14 mouse cellular contexts compared by ENCODE assay signal in the genomic region with DNA sequence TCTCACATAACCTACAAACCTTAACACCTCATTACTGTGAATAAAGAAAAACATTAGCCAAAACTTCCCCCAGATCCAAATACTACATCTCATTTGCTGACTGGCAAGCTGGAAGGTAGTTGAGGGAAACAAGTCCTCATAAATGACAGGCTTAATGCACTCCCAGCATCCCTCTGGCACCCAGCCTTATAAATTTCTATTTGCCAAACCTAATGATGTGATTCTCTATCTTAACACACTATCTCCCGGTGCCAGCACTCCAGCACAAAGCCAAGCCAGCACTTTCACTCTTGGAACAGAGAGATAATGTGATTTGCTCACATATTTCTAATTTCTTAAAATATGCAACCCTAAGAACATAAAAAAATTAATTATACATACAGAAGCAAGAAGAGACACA. TPM values are rescaled to one million over a fixed set of nuclear protein-coding genes. Genes with fewer than 3 reads are reported as not detected.
A peak's percentile ranks its signal among the peaks of the same experiment; 100 is the strongest.
DNase-seq lines count a peak whose midpoint lies in the region; TF ChIP-seq lines count a peak whose summit lies in the region.
"Had no signal": no experiment of that assay in that cellular context is flagged by ENCODE, and none has a peak within 500 bp of the region (broad histone marks: within the 10 kb centered on the region; RNA-seq: fewer than 3 reads in every experiment).

No protein-coding gene starts in this region.

- H3K4me3 ChIP-seq in cerebellum, adult 2 months (replicated peaks; ENCODE audit: insufficient read depth, low read depth, low read length): no peak overlapping the region
- H3K4me3 ChIP-seq: limb, embryonic 12.5 days; stomach, embryonic 15.5 days had no signal

- TF ChIP-seq POLR2A in cerebellum, adult 2 months (IDR thresholded peaks at IDR 0.05; ENCODE audit: borderline replicate concordance, insufficient read depth, low read length): no peak

- peak; percentile 69 for DNase-seq in left cerebral cortex, postnatal 4 days
- no peak for DNase-seq in left cerebral cortex, adult 11 months (ENCODE audit: low spot score)
- peak; percentile 58 for DNase-seq in brain, adult 2 months (ENCODE audit: low read depth, low spot score)
- DNase-seq in cerebellum, adult 2 months: peak; percentile 29 to 72
- DNase-seq in layer of hippocampus, adult 9-10 months (ENCODE audit: low spot score): peak; percentile 47
- DNase-seq in right cerebral cortex, postnatal 4 days: no peak
- no peak for DNase-seq in right cerebral cortex, adult 2 months (ENCODE audit: low spot score in 2 of 2)
- DNase-seq: heart, adult 11 months; liver, postnatal 0 days; thymus, postnatal 25 days had no signal

- H3K27ac ChIP-seq in cerebellum, adult 2 months (ENCODE audit: insufficient read depth, low read length): no peak overlapping the region
- H3K27ac ChIP-seq: limb, embryonic 12.5 days; macrophage; stomach, embryonic 15.5 days had no signal

- 4% methylated on average over 1 of the region's 1 CpGs for WGBS in cerebellum, adult 2 months

- intact Hi-C loops in left cerebral cortex, postnatal 4 days (cut with DNase I): no loop called here

- TF ChIP-seq CTCF in cerebellum, adult 2 months (IDR thresholded peaks at IDR 0.05; ENCODE audit: borderline replicate concordance, insufficient read depth, low read depth, low read length): no peak

- H3K4me1 ChIP-seq in cerebellum, adult 2 months (ENCODE audit: control insufficient read depth, insufficient read depth, low read length): no peaks in the 10 kb centered on the region
- H3K4me1 ChIP-seq: limb, embryonic 12.5 days; stomach, embryonic 15.5 days had no signal

- H3K27me3 ChIP-seq in cerebellum, adult 2 months (ENCODE audit: control insufficient read depth, insufficient read depth, low read length): no peaks in the 10 kb centered on the region
- H3K27me3 ChIP-seq: limb, embryonic 12.5 days; Patski; stomach, embryonic 15.5 days had no signal

RNA-seq across cellular contexts. Expression of gene Fbxl17, which starts 34.6 kb away (rescaled TPM):
- total RNA-seq in left cerebral cortex, postnatal 4 days (2021): 10 to 100 TPM; 80.0 to 82.8 TPM
- 19.4 and 21.5 TPM in 2 replicates for polyA plus RNA-seq in cerebellum, adult 2 months (2012; rRNA removed)

Comparison
In these comparisons a context has a peak if more than half of its experiments do, and no peak if none do; other contexts are left out.
1. DNase-seq: peak in left cerebral cortex, postnatal 4 days (single experiment), brain, adult 2 months (single experiment), cerebellum, adult 2 months (2 of 2) and layer of hippocampus, adult 9-10 months (single experiment); none in left cerebral cortex, adult 11 months (single experiment), right cerebral cortex, postnatal 4 days (single experiment) and right cerebral cortex, adult 2 months (0 of 2).